Mouse (Mus musculus) small intestine, adult 2 months (tissue): ENCODE measurements around the gene Brk1. TPM values are rescaled to one million over a fixed set of nuclear protein-coding genes. Genes with fewer than 3 reads are reported as not detected.

Experiments
- H3K27ac ChIP-seq: fragments of 200-500 bp; 2 replicates; pipeline ENCODE4 v1.5.1; 2012; ENCODE audit warnings: low read depth, low read length, control low read depth, inconsistent platforms; ENCODE audit not compliant: insufficient read depth
- H3K27me3 ChIP-seq: fragments of 200-500 bp; 2 replicates; pipeline ENCODE4 v1.6.1; 2012; ENCODE audit warnings: mild to moderate bottlenecking, moderate library complexity, low read length, inconsistent platforms; ENCODE audit not compliant: control insufficient read depth, insufficient read depth
- H3K36me3 ChIP-seq: fragments of 200-500 bp; 2 replicates; pipeline ENCODE4 v1.6.1; 2012; ENCODE audit warnings: mild to moderate bottlenecking, low read length, control low read depth, inconsistent platforms; ENCODE audit not compliant: control insufficient read depth, insufficient read depth
- H3K4me1 ChIP-seq: fragments of 200-500 bp; 2 replicates; pipeline ENCODE4 v1.6.1; 2012; ENCODE audit warnings: low read length, inconsistent platforms, mixed read lengths; ENCODE audit not compliant: control insufficient read depth, insufficient read depth, insufficient read length
- H3K4me3 ChIP-seq: fragments of 200-500 bp; 2 replicates; pipeline ENCODE4 v1.5.1; 2012; ENCODE audit warnings: low read depth, mild to moderate bottlenecking, control low read depth, inconsistent platforms, low read length, moderate library complexity
- CTCF ChIP-seq: fragments of 200-500 bp; IDR thresholded peaks from 2 replicates; pipeline ENCODE4 v1.5.1; 2012; ENCODE audit warnings: low read depth, mild to moderate bottlenecking, control low read depth, inconsistent platforms, low read length, moderate library complexity, mixed read lengths; ENCODE audit not compliant: insufficient replicate concordance, insufficient read length; ENCODE audit errors: extremely low read depth
- POLR2A ChIP-seq: fragments of 200-500 bp; IDR thresholded peaks from 2 replicates; pipeline ENCODE4 v1.6.1; 2012; ENCODE audit warnings: low read depth, mild to moderate bottlenecking, control low read depth, inconsistent platforms, low read length, moderate library complexity
- WGBS: fragments of 180-500 bp; shearing (Covaris S2); methylation state at CpG from one replicate; pipeline ENCODE4 v1.1.7; 2018; 5-methylcytosine and 5-hydroxymethylcytosine counted together
- polyA plus RNA-seq: library from polyadenylated mRNA; depleted of rRNA; stranded (reverse); fragments of >200 nt; gene quantifications from 2 replicates; pipeline ENCODE4 v1.2.3, GENCODE M21; 2012

Gene Brk1
- polyA plus RNA-seq, 1 experiment, result 71.2 TPM

GRCm38 (mm10) chr6:113642605-113643004 is 38.0 kb downstream of the Brk1 start:
- H3K27ac ChIP-seq, result peak overlapping the region; percentile 41; the same call in 1 of the 2 replicates
- peaks cover 25% of the 10 kb centered on the region; the same call in 1 of the 2 replicates for H3K4me1 ChIP-seq
- peaks cover 20% of the 10 kb centered on the region for H3K36me3 ChIP-seq
- no peaks in the 10 kb centered on the region for H3K27me3 ChIP-seq
- TF ChIP-seq POLR2A (no peak), CTCF (no peak)
- H3K4me3 ChIP-seq, result no peak overlapping the region
- 79% methylated on average over 8 of the region's 8 CpGs for WGBS

DNA sequence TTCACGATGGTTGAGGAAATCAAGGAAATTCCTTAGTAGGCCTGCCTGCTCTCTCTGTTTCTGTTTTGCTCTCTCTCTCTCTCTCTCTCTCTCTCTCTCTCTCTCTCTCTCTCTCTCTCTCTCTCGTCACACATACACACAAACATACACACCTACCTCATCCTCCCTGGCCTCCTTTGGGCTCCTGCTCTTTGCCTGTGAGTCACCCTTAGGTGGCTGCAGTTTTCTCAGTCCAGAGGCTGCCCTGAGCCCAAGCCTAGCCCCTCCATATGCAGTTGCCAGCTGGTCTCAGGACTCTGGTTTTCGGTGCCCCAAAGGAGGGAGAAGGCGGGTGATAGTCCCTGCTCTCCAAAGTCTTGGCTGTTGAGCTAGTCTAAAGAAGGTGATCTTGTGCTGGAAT is 38.4 kb downstream of the Brk1 start:
- peaks cover 23% of the 10 kb centered on the region for H3K36me3 ChIP-seq
- 68% methylated on average over 4 of the region's 4 CpGs for WGBS
- TF ChIP-seq CTCF (no peak), POLR2A (no peak)
- H3K4me1 ChIP-seq, result peaks cover 25% of the 10 kb centered on the region; the same call in 1 of the 2 replicates
- H3K27ac ChIP-seq, result peak overlapping the region; percentile 41; the same call in 1 of the 2 replicates
- H3K4me3 ChIP-seq, result no peak overlapping the region
- no peaks in the 10 kb centered on the region for H3K27me3 ChIP-seq

GRCm38 (mm10) chr6:113643967-113644366 is 39.4 kb downstream of the Brk1 start:
- Histone ChIP-seq H3K27me3 (no peaks in the 10 kb centered on the region), H3K4me3 (no peak overlapping the region), H3K27ac (peak overlapping the region; percentile 57), H3K4me1 (peaks cover 25% of the 10 kb centered on the region; the same call in 1 of the 2 replicates), H3K36me3 (peaks cover 32% of the 10 kb centered on the region)
- TF ChIP-seq CTCF (no peak), POLR2A (no peak)
- WGBS, result 94% methylated on average over 2 of the region's 2 CpGs

- H3K4me1 ChIP-seq, result peaks cover 25% of the 10 kb centered on the region; the same call in 1 of the 2 replicates
- WGBS, result 39% methylated on average over 8 of the region's 8 CpGs
- H3K36me3 ChIP-seq, result peaks cover 39% of the 10 kb centered on the region
- no peak overlapping the region for H3K4me3 ChIP-seq
- H3K27me3 ChIP-seq, result no peaks in the 10 kb centered on the region
- TF ChIP-seq POLR2A, result no peak
- TF ChIP-seq CTCF, result no peak
- H3K27ac ChIP-seq, result peak overlapping the region; percentile 57
Observed at GRCm38 (mm10) chr6:113644808-113645207, 40.2 kb downstream of the Brk1 start.

DNA sequence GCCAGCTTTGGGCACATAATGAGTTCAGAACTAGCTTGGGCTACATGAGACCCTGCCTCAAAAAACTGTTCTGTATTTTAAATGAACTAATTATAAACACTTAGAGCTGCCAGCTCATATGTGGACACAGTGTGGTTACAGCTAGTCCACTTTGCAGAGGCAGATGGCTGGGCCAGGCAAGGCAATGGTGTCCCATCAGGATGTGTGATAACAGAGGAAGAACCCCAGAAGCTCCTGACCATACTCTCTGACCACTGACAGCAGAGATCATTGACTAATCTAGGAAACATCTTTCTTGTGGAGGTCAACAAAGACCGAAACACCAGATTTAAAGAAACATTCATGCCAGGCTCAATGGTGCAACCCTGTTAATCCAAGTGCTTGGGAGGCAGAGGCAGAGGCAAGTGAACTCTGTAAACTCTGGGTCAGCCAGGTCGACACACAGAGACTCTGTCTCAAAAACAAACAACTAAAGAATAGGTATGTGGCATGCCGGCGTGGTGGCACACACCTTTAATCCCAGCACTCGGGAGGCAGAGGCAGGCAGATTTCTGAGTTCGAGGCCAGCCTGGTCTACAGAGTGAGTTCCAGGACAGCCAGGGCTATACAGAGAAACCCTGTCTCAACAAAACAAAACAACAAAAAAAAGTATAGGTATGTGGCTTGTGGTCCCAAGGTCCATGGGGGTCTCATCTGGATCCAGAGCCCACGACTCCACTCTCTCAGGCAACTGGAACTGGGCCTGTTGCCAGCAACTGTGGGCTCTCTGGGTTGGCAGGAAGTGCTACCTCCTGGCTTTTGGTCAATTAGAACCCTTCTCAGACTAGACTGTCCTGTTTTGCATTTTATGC is 45.0 kb downstream of the Brk1 start:
- TF ChIP-seq POLR2A, result no peak
- TF ChIP-seq CTCF, result no peak
- no peaks in the 10 kb centered on the region for H3K27me3 ChIP-seq
- peaks cover 38% of the 10 kb centered on the region; the same call in 1 of the 2 replicates for H3K4me1 ChIP-seq
- H3K27ac ChIP-seq, result no peak overlapping the region
- H3K36me3 ChIP-seq, result peaks cover 51% of the 10 kb centered on the region
- no peak overlapping the region for H3K4me3 ChIP-seq
- WGBS, result 78% methylated on average over 7 of the region's 7 CpGs

GRCm38 (mm10) chr6:113650197-113650640 is 45.6 kb downstream of the Brk1 start:
- Histone ChIP-seq H3K4me1 (peaks cover 40% of the 10 kb centered on the region; the same call in 1 of the 2 replicates), H3K27ac (no peak overlapping the region), H3K36me3 (peaks cover 46% of the 10 kb centered on the region), H3K27me3 (no peaks in the 10 kb centered on the region), H3K4me3 (no peak overlapping the region)
- 59% methylated on average over 4 of the region's 4 CpGs for WGBS
- TF ChIP-seq POLR2A (no peak), CTCF (no peak)

- Histone ChIP-seq H3K27ac (peak overlapping the region; percentile 93), H3K4me1 (peaks cover 43% of the 10 kb centered on the region; the same call in 1 of the 2 replicates), H3K36me3 (peaks cover 45% of the 10 kb centered on the region), H3K27me3 (no peaks in the 10 kb centered on the region), H3K4me3 (no peak overlapping the region)
- WGBS, result 26% methylated on average over 3 of the region's 3 CpGs
- TF ChIP-seq POLR2A, result no peak
- no peak for TF ChIP-seq CTCF
Observed at GRCm38 (mm10) chr6:113651626-113652025, 47.1 kb downstream of the Brk1 start.
